Mouse (Mus musculus): Measurements from ENCODE around the gene Zfp423. TPM values are rescaled to one million over a fixed set of nuclear protein-coding genes. Genes with fewer than 3 reads are reported as not detected.

Zfp423 gene
- total RNA-seq, 2 experiments from 2014 or later, result 6.1 to 6.7 TPM

- intact Hi-C loops (cut with DNase I), result loop anchor here (5.0 kb wide), 1 partner anchor 39 kb away; no protein-coding TSS in a partner anchor
- DNase-seq (ENCODE audit: low spot score), result no peak
Measured at GRCm38 (mm10) chr8:87956001-87956400, 3.4 kb downstream of the Zfp423 start.

GRCm38 (mm10) chr8:87953473-87953872, 5.9 kb downstream of the Zfp423 start:
- intact Hi-C loops (cut with DNase I), result no loop called here
- DNase-seq (ENCODE audit: low spot score), result no peak

- intact Hi-C loops (cut with DNase I), result no loop called here
Measured at GRCm38 (mm10) chr8:87952298-87952697, 7.1 kb downstream of the Zfp423 start.

GRCm38 (mm10) chr8:87944225-87944934, 15.0 kb downstream of the Zfp423 start:
- no peak for DNase-seq (ENCODE audit: low spot score)
- intact Hi-C loops (cut with DNase I), result no loop called here

More at GRCm38 (mm10) chr8:87952298-87952697, 7.1 kb downstream of the Zfp423 start:
- DNase-seq (ENCODE audit: low spot score), result no peak

GRCm38 (mm10) chr8:87943651-87944091, 15.7 kb downstream of the Zfp423 start:
- DNase-seq (ENCODE audit: low spot score), result no peak
- intact Hi-C loops (cut with DNase I), result no loop called here

GRCm38 (mm10) chr8:87940646-87941045, 18.7 kb downstream of the Zfp423 start:
- DNase-seq (ENCODE audit: low spot score), result no peak
- intact Hi-C loops (cut with DNase I), result no loop called here

- intact Hi-C loops (cut with DNase I), result no loop called here
- DNase-seq (ENCODE audit: low spot score), result no peak
Measured at GRCm38 (mm10) chr8:87939308-87939936, 20.0 kb downstream of the Zfp423 start.

- intact Hi-C loops (cut with DNase I), result no loop called here
- peak; percentile 59 for DNase-seq (ENCODE audit: low spot score)
Measured at GRCm38 (mm10) chr8:87938351-87939232, 20.8 kb downstream of the Zfp423 start.

GRCm38 (mm10) chr8:87937211-87937610, 22.2 kb downstream of the Zfp423 start:
- intact Hi-C loops (cut with DNase I), result no loop called here
- DNase-seq (ENCODE audit: low spot score), result no peak

- DNase-seq (ENCODE audit: low spot score), result no peak
- intact Hi-C loops (cut with DNase I), result no loop called here
Measured at GRCm38 (mm10) chr8:87935088-87935680, 24.2 kb downstream of the Zfp423 start.

GRCm38 (mm10) chr8:87934175-87934574, 25.2 kb downstream of the Zfp423 start:
- intact Hi-C loops (cut with DNase I), result no loop called here
- no peak for DNase-seq (ENCODE audit: low spot score)

GRCm38 (mm10) chr8:87933752-87934151, 25.6 kb downstream of the Zfp423 start:
- intact Hi-C loops (cut with DNase I), result no loop called here
- DNase-seq (ENCODE audit: low spot score), result no peak

- intact Hi-C loops (cut with DNase I), result no loop called here
Measured at GRCm38 (mm10) chr8:87928857-87929256, 30.5 kb downstream of the Zfp423 start.

GRCm38 (mm10) chr8:87927034-87927830, 32.2 kb downstream of the Zfp423 start:
- DNase-seq (ENCODE audit: low spot score), result no peak
- intact Hi-C loops (cut with DNase I), result no loop called here

More at GRCm38 (mm10) chr8:87928857-87929256, 30.5 kb downstream of the Zfp423 start:
- DNase-seq (ENCODE audit: low spot score), result no peak

- intact Hi-C loops (cut with DNase I), result no loop called here
- DNase-seq (ENCODE audit: low spot score), result no peak
Measured at GRCm38 (mm10) chr8:87926098-87926890, 33.1 kb downstream of the Zfp423 start.

GRCm38 (mm10) chr8:87922936-87923335, 36.5 kb downstream of the Zfp423 start:
- no peak for DNase-seq (ENCODE audit: low spot score)
- intact Hi-C loops (cut with DNase I), result no loop called here

- no peak for DNase-seq (ENCODE audit: low spot score)
- intact Hi-C loops (cut with DNase I), result no loop called here
Measured at GRCm38 (mm10) chr8:87922446-87922845, 36.9 kb downstream of the Zfp423 start.

GRCm38 (mm10) chr8:87918004-87918403, 41.4 kb downstream of the Zfp423 start:
- intact Hi-C loops (cut with DNase I), result loop anchor here (5.0 kb wide), 1 partner anchor 39 kb away; the partner anchor contains the start of gene Zfp423
- no peak for DNase-seq (ENCODE audit: low spot score)

Data from heart, postnatal 25 days (tissue).